Mouse (Mus musculus) cortical plate, adult 2 months (tissue): ENCODE results near the gene Nlgn1.

ENCODE experiments used
- CTCF ChIP-seq: fragments of 200-500 bp; IDR thresholded peaks from 2 replicates; pipeline ENCODE4 v1.5.1; 2011; ENCODE audit warnings: mild to moderate bottlenecking, control low read depth, low read length; ENCODE audit not compliant: insufficient read depth; ENCODE audit errors: extremely low read depth
- POLR2A ChIP-seq: fragments of 200-500 bp; IDR thresholded peaks from 2 replicates; pipeline ENCODE4 v1.6.1; 2011; ENCODE audit warnings: mild to moderate bottlenecking, low read length, control low read depth; ENCODE audit not compliant: insufficient read depth; ENCODE audit errors: extremely low read depth

- TF ChIP-seq CTCF (no peak), POLR2A (no peak)
Measured at GRCm38 (mm10) chr3:25683696-25684095, 648.6 kb downstream of the Nlgn1 start.
